Mouse (Mus musculus) mesoderm, embryonic 11.5 days (tissue): Measurements from ENCODE around the gene Zfp791.
"Not testable (repeated sequence)": the region's sequence is repeated elsewhere in the genome, so short reads cannot be mapped to it uniquely, and the experiment has no call there.

ENCODE experiments used
- DNase-seq: peaks from one replicate; pipeline ENCODE4 v3.0.0-alpha.2; 2012; ENCODE audit warnings: low read depth, low spot score

Zfp791 gene

DNA sequence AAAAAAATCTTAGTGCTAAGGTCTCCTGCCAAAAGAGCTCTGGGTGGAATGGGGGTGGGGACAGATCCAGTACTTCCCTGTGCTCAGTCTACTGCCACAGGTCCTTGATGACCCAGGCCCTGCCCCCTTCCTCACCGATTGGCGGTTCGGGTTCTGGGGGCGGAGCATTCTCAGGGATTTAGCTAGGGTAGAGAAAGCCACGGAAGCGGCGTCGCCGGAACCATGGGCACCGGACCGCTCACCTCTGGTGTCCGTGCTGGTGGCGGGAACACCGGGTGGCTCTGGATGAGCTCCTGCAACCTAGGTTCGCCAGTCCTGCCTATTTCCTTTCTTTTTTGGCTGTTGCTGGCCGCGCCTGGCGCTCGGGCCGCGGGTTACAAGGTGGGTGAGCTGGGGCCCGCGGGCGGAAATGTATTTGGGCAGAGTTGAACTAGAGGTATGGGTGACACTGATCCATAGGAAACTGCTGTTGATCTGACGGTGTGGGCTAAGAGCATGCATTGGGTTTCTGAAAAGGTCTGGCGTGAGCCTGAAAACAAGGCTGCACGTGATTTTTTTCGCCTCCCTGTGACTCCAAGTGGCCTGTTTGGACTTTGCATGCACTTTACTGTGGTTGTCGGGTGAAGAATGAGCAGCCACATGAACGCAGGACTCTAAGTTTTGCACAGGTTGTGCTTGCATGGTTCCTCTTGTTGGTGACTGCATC lies 39.6 kb downstream of the Zfp791 start, which contains the start of gene Man2b1:
Man2b1 (plus strand) TSS at position 163 of the 706 bp plus-strand sequence.
- DNase-seq, result peak; percentile 76

DNA sequence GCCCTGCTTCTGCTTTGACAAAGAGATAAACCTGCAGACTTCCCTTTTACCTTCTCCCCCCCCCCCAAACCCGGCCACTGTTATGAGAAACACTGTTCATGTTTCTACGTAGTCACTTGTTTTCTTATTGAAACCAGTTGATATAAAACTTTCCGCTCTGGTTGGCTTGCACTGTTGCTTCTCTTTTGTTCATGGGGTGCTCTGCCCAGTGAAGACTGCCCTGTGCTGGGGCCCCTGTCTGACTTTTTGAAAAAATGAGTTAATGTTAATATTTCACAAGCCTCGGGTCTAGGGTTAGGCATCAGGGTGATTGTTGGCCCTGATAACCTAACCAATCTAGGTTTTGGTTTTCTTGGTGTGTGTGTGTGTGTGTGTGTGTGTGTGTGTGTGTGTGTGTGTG lies 40.7 kb downstream of the Zfp791 start:
- DNase-seq, result not testable (repeated sequence)

DNA sequence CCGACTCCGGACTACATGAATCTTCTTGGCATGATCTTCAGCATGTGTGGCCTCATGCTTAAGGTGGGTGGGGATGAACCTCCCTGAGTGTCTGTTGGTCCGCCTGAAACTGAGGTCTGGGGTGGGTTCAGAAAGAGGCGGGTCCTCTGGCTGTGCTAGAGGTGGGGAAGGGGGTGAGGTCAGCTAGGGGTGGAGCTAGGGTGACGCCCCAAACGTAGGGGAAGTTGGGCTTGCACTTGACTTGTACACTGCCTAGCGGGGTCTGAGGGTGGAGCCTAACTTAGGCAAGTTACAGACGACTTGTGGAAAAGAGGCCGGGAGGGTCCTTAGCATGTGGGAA lies 41.7 kb downstream of the Zfp791 start, which contains the start of gene Wdr83:
Wdr83 (minus strand) TSS at position 91 of the 340 bp plus-strand sequence.
- peak; percentile 58 for DNase-seq

DNA sequence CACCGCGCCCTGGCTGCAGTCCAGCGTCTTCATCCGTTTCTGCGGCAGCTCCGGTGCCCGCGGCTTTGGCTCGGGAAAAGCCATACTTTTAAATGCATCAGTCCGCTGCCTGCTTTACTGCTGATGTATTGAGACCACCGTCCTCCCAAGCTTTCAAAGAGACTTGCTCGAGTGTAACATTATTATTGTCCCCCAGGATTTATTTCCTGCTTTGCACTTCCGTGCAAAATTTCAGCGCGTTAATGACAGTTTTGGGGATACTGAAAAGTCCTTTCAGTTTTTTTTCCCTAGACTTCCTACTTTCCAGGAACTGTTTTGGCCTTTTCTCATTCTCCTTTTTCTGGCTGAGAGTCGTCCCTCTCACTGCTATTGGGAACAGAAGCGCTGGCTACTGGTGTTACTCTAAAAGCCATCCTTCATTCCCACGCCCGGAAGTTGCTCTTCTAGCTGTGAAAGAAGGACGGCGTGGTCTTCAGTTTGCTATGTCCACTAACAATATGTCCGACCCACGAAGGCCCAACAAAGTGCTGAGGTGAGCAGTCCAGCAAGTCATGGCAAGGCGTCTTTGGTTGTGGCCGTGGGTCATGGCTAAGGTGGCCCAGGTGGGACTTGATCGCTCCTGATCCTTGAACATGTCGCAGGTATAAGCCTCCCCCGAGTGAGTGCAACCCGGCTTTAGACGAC lies 42.2 kb downstream of the Zfp791 start, which contains the start of gene Wdr83os:
Wdr83os (plus strand) TSS at position 209 of the 684 bp plus-strand sequence.
- DNase-seq, result peak; percentile 79

DNA sequence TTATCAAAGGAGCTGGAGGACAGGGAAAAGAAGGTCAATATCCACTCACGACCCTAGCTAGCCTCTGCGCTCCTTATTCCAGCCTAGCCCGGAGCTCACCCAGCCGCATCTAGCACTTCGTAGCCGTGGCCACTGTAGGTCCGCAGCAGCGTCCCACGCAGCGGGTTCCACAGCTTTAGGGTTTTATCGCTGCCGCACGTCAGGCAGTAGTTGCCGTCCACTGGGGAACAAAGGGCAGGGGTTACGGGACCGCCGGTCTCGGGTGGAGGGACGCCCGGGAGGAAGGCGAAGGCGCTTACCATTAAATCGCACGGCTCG lies 42.7 kb downstream of the Zfp791 start:
- DNase-seq, result no peak

DNA sequence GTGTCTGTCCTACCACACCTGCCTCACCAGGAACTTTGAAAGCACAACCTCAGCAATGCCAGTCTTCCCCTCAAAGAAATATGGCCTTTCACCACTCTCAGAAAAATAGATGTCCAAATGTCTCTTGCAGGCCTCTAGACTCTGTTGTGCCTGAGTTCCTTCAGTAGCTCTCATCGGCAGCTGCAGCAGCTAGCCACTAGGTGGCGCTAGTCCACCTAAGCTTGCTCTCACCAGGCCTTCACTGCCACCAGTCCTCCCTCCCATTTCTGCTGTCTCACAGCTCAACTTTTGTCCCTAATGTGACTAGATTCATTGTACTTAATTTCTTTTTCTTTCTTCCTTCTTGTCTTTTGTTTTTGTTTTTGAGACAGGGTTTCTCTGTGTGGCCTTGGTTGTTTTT lies 45.9 kb downstream of the Zfp791 start:
- peak; percentile 89 for DNase-seq

DNA sequence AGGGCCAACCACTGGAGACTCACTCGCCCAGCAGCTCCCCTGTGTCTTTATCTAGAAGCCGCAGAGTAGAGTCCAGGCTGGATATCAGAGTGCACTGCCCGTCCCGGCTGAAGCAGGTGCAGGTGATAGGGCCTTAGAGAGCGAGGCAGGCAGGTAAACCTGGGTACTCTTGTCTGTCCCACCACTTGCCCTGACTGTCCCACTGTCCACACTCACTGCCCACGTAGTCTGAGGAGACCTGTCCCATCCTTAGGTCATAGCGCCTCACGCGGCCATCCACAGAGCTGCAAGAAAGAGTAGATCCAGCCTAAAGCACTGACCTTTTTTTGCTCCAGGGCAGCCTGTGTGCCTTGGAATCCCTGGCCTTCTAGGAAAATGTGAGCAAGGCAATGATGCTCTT lies 46.9 kb downstream of the Zfp791 start:
- peak; percentile 40 for DNase-seq

DNA sequence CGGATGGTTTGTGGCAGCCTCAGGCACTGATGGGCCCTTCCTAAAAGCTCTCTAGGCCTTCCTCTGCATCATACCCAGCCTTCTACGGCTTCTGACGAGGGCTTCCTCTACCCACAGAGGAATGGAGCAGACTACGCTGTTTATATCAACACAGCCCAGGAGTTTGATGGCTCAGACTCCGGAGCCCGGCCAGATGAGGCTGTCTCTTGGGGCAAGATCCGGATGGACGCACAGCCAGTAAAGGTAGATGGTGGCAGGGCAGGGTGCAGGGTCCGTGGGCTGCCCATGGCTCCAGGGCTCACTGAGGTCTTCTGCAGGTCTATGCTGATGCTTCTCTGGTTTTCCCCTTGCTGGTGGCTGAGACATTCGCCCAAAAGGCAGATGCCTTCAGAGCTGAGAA lies 48.3 kb downstream of the Zfp791 start:
- DNase-seq, result no peak

DNA sequence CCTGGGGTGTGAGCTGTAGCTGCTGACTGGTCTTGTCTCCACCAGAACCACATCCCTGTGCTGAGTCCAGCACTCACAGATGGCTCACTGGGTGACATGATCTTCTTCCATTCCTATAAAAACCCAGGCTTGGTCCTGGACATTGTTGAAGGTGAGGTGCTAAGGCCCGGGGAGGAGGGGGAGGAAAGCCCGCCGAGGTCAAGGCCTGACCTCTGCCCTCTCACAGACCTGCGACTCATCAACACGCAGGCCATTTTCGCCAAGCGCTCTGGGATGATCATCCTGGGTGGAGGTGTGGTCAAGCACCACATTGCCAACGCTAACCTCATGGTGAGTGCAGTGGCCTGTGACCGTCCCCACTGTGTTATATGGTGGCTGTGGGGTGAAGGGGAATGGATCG lies 48.7 kb downstream of the Zfp791 start:
- DNase-seq, result no peak

DNA sequence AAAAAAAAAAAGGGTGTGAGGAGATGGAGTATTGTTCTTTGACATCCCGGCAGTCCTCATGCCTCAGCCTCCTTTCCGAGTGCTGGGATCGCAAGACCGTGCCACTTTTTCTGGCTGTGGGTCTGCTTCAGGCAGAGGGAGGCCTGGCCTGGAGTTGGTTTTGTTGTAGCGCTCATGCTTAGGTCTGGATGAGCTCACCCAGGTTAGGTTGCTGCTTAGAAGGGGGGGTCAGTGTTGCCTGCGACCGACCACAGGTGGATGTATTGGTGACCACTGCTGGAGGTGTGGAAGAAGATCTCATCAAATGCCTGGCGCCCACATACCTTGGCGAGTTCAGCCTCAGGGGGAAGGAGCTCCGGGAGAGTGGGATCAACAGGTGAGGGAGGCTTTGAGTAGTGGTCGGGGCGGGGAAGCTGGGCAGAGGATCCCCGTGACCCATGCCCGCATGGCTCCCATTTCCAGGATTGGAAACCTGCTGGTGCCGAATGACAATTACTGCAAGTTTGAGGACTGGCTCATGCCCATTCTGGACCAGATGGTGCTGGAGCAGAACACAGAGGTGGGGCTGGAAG lies 49.8 kb downstream of the Zfp791 start:
- DNase-seq, result no peak

DNA sequence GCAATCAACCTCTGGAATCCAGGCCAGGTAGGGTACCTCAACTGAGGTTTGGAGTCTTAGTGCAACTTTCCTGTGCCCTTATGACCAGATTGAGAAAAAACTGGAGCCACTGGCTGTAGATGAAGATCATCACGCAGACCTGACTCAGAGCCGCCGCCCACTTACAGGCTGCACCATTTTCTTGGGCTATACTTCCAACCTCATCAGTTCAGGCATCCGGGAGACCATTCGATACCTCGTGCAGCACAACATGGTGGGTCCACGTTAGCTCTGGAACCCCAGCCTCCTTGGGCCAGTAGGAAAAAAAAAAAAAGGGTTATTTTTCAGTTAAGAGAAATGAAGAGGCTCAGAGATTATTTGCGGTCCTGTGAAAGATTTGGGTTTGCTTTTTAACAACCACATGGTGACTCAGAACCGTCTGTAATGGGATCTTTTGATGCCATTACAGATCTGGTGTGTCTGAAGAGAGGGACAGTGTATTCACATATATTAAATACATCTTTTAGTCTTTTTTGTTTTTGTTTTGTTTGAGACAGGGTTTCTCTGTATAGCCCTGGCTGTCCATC lies 50.4 kb downstream of the Zfp791 start:
- no peak for DNase-seq

DNA sequence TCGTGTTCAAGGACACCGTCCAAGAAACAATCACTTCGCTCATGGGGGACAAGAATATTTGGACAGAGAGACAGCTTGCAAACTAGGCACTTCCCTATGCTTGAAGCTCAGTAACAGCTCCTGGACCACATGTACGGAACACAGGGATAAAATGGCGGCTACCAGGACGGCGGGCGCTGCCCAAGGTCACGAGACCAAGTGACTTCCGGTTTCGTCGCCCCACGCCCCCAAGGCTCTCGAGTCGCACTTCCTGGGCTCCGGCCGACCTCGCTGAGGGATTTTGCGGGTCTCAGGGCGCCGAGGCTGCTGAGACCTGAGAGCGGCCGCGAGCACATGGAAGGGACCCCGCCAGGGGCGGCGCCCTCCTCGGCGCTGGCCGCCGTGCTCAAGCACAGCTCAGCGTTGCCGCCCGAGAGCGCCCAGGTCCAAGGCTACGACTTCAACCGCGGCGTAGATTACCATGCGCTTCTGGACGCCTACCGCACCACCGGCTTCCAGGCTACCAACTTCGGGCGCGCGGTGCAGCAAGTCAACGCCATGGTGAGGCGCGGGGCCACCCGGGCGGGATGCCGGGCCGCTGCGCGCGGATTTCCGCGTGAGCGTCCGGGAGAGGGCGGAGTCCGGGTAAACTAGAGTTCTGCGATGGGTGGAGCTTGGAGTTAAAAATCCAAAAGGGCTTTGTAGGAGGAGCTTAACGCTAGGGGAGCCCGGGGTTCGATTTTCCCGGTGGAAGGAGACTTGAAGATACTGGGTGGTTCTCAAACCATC lies 51.2 kb downstream of the Zfp791 start, which contains the start of gene Dhps:
Dhps (plus strand) TSS at position 244 of the 768 bp plus-strand sequence.
- DNase-seq, result peak; percentile 90

DNA sequence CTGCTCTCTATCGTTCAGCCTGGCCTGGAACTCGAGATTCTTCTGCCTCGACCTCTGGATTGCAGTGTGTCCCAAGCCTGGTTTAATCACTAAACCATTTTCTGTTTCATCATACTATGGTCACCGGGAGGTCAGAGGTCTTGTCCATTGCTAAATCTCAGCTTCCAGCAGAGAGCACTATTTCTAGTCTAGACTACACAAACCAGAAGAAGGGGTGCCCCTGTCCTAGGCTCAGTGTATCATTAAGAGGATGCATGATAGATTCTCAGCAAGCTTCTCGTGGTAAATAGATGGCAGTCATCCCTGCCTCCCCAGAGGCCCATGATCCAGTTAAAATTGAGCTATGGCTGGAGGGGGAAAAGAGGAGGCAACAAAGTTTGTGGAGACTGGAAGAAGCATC lies 51.9 kb downstream of the Zfp791 start:
- no peak for DNase-seq

DNA sequence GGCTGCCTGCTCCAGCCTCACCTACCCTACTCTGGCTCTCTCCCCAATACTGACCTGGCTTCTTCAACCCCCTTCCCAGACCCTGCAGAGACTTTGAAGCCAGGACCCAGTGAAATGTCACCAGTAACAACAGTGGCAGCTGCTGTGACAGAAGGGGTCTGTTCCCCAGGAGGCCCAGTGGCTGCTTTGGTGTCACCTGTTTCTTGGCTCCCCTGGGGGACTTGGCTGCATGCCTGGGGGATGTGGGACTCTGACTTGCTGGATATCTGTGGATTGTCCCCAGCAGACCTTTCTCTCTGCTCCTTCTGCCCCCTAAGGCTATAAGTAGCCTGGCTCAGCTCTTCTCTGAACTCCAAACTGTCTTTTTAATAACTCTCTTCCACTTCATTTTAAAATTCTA lies 54.9 kb downstream of the Zfp791 start, which contains the start of gene Gm5741:
Gm5741 (minus strand) TSS at position 1 of the 400 bp plus-strand sequence.
- DNase-seq, result no peak

DNA sequence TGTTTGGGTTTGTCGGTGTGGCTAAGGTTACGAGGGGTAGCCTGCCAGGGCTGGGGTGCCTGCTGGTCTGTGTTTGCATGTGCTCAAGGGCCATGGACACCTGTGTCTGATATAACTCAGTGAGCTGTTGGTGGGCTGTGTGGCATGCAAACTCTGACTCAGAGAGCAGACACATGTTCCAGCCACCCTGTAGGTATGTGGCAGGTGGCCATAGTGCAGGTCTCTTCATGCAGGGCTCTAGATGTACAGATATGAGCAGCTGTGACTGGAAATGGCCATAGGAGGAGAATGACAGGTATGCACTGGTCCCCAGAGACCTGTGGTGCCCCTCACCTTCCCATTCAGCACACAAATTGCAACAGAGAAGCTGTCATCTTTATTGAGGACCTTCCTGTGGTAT lies 55.7 kb downstream of the Zfp791 start:
- DNase-seq, result no peak

DNA sequence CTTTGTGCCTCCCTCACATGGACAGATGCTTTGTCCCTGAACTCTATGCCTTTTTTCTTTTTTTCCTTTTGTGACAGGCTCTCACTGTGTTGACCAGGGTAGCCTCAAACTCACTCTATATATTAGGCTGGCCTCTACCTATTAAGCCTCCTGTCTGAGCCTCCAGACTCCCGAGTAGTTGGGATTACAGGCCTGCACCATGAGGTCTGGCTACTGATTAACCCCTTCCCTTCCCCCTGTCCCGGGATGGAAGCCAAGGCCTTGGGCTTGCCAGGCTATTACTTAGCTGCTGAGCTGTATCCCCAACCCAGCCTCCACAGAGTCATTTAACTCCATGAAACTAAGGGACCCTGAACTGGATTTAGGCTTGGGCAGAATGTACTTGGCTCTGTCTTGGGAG lies 57.7 kb downstream of the Zfp791 start:
- DNase-seq, result no peak

DNA sequence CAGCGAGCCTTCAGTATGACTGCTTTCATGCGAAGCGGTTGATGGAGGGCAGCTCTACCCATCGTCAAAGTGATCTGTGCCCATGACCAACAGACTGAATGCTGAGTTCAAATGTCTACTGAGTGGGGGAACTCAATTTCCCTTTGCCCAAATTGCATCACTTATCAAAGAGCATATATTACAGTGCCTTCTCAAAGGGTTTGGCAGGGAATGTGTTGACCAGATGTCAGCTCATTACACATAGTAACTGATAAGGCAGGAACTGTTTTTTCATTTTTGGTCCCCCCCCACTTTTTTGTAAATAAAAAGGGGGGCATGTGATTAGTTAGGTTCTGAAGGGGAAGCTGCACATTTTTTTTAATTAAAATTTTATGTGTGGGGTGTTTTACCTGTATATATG lies 60.3 kb downstream of the Zfp791 start:
- no peak for DNase-seq

DNA sequence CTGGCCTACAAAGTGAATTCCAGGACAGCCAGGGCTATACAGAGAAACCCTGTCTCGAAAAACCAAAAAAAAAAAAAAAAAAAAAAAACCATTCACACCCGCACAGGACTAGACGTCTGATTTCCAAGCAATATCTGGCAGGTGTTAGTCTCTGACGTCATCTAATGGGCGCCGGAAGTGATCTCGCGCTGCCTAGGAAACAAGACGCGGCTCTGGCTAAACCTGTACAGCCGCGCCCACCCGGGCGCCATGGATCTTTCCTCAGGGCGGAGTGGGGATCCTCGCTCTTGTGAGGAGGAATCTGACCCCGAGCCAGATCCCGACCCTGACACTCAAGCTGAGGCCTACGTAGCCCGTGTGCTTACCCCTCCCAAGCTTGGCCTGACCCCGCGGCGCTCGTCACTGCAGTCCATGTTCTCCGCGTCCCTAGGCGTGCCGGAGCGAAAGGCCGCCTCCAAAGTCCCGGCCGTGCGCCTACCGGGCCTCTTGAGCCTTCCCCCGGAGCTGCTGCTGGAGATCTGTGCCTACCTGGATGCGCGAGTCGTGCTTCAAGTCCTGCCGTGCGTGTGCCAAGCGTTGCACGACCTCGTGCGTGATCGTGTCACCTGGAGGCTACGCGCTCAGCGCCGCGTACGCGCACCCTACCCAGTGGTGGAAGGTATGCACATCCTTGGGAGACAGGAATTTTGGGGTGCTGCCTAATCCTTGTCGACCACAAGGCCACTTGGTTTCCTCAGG lies 62.8 kb downstream of the Zfp791 start, which contains the start of gene Fbxw9:
Fbxw9 (plus strand) TSS at position 177 of the 738 bp plus-strand sequence.
- DNase-seq, result peak; percentile 94
